Mouse (Mus musculus) CH12.LX (cell line): ENCODE measurements around the gene Eml1. TPM values are rescaled to one million over a fixed set of nuclear protein-coding genes. Genes with fewer than 3 reads are reported as not detected.

ENCODE experiments used
- DNase-seq: peaks from one replicate; pipeline ENCODE4 v3.0.0-alpha.2; 2013; ENCODE audit errors: extremely low read depth
- H3K27ac ChIP-seq: 2 replicates; pipeline ENCODE4 v1.5.1; 2012; ENCODE audit warnings: low read depth, mild to moderate bottlenecking, control low read depth, moderate library complexity; ENCODE audit not compliant: insufficient read depth
- H3K27me3 ChIP-seq: replicated peaks from 2 replicates; pipeline ENCODE3; 2012; ENCODE audit warnings: inconsistent platforms
- H3K36me3 ChIP-seq, 2 experiments: replicated peaks in 1 of 2; 2 replicates each; pipeline versions ENCODE3 to v1.6.1; 2012; ENCODE audit warnings: inconsistent platforms in 1 of 2, low read length in 1 of 2, mild to moderate bottlenecking in 1 of 2, mixed read lengths in 1 of 2, moderate library complexity in 1 of 2; ENCODE audit not compliant: control insufficient read depth in 1 of 2, insufficient read depth in 1 of 2
- H3K4me1 ChIP-seq, 2 experiments: 2 replicates each; pipeline ENCODE4 v1.6.1; 2012; ENCODE audit warnings: inconsistent platforms in 1 of 2, moderate library complexity in 1 of 2; ENCODE audit not compliant: insufficient read depth in 2 of 2, control insufficient read depth in 1 of 2
- H3K4me2 ChIP-seq: 2 replicates; pipeline ENCODE4 v1.6.1; 2012; ENCODE audit warnings: low read depth, mild to moderate bottlenecking, control low read depth; ENCODE audit not compliant: poor library complexity, insufficient read depth, severe bottlenecking
- H3K4me3 ChIP-seq, 3 experiments: fragments of 150-350 bp in 1 of 3; sonication (generic) in 1 of 3; replicated peaks in 1 of 3; 2 replicates each; pipeline versions ENCODE3 to v1.5.1; 2011 to 2012; ENCODE audit warnings: low read depth in 2 of 3, low read length in 2 of 3, mild to moderate bottlenecking in 2 of 3, moderate library complexity in 2 of 3, control low read depth in 1 of 3, improper control_type of control experiment in 1 of 3, inconsistent platforms in 1 of 3, mixed read lengths in 1 of 3; ENCODE audit not compliant: poor library complexity in 1 of 3
- H3K79me2 ChIP-seq: replicated peaks from 2 replicates; pipeline ENCODE4 v1.6.1; 2012; ENCODE audit warnings: mild to moderate bottlenecking, moderate library complexity; ENCODE audit not compliant: control insufficient read depth, poor library complexity, insufficient read depth, severe bottlenecking; ENCODE audit errors: extremely low read depth
- H3K9ac ChIP-seq: 2 replicates; pipeline ENCODE4 v1.6.1; 2012; ENCODE audit warnings: low read depth, mild to moderate bottlenecking, control low read depth, moderate library complexity; ENCODE audit not compliant: insufficient read depth
- H3K9me3 ChIP-seq: replicated peaks from 2 replicates; pipeline ENCODE3; 2012; ENCODE audit warnings: low read length, inconsistent platforms, mixed read lengths
- BHLHE40 ChIP-seq: IDR thresholded peaks from 2 replicates; pipeline ENCODE4 v1.6.1; 2011; ENCODE audit warnings: mild to moderate bottlenecking, low read depth, low read length, improper control_type of control experiment
- CTCF ChIP-seq, 2 experiments: IDR thresholded peaks in 1 of 2; conservative IDR thresholded peaks in 1 of 2; 2 replicates each; pipeline ENCODE4 v1.5.1; 2011 to 2012; ENCODE audit warnings: low read depth in 2 of 2, low read length in 2 of 2, improper control_type of control experiment in 1 of 2, inconsistent platforms in 1 of 2, mild to moderate bottlenecking in 1 of 2, moderate library complexity in 1 of 2
- ELF1 ChIP-seq: IDR thresholded peaks from 2 replicates; pipeline ENCODE4 v1.6.1; 2014; ENCODE audit warnings: low read depth, mild to moderate bottlenecking, inconsistent platforms, low read length, improper control_type of control experiment
- EP300 ChIP-seq: IDR thresholded peaks from 2 replicates; pipeline ENCODE4 v1.6.1; 2011; ENCODE audit warnings: low read length, improper control_type of control experiment
- ETS1 ChIP-seq: conservative IDR thresholded peaks from 2 replicates; pipeline ENCODE4 v1.6.1; 2012; ENCODE audit warnings: low read depth, mild to moderate bottlenecking, inconsistent platforms, low read length, improper control_type of control experiment, moderate library complexity
- HCFC1 ChIP-seq: IDR thresholded peaks from 2 replicates; pipeline ENCODE4 v1.6.1; 2012; ENCODE audit warnings: low read depth, mild to moderate bottlenecking, inconsistent platforms, low read length, improper control_type of control experiment
- JUND ChIP-seq: conservative IDR thresholded peaks from 2 replicates; pipeline ENCODE4 v1.6.1; 2011; ENCODE audit warnings: low read depth, low read length, improper control_type of control experiment
- MAFK ChIP-seq: IDR thresholded peaks from 2 replicates; pipeline ENCODE4 v1.6.1; 2011; ENCODE audit warnings: low read length, improper control_type of control experiment; ENCODE audit not compliant: insufficient replicate concordance
- MAX ChIP-seq: IDR thresholded peaks from 2 replicates; pipeline ENCODE4 v1.6.1; 2011; ENCODE audit warnings: low read length, improper control_type of control experiment
- MAZ ChIP-seq: IDR thresholded peaks from 2 replicates; pipeline ENCODE4 v1.6.1; 2012; ENCODE audit warnings: low read depth, mild to moderate bottlenecking, inconsistent platforms, low read length, improper control_type of control experiment, moderate library complexity
- NELFE ChIP-seq: IDR thresholded peaks from 2 replicates; pipeline ENCODE4 v1.6.1; 2011; ENCODE audit warnings: low read depth, low read length, improper control_type of control experiment
- POLR2A ChIP-seq: IDR thresholded peaks from 2 replicates; pipeline ENCODE4 v1.6.1; 2011; ENCODE audit warnings: low read depth, mild to moderate bottlenecking, improper control_type of control experiment, low read length
- POLR2AphosphoS2 ChIP-seq: IDR thresholded peaks from 2 replicates; pipeline ENCODE4 v1.6.1; 2011; ENCODE audit warnings: low read depth, low read length, improper control_type of control experiment
- SIN3A ChIP-seq: IDR thresholded peaks from 2 replicates; pipeline ENCODE4 v1.6.1; 2012; ENCODE audit warnings: low read length, improper control_type of control experiment, inconsistent platforms
- SMC3 ChIP-seq: IDR thresholded peaks from 2 replicates; pipeline ENCODE4 v1.6.1; 2011; ENCODE audit warnings: low read depth, low read length, improper control_type of control experiment
- USF1 ChIP-seq: IDR thresholded peaks from 2 replicates; pipeline ENCODE4 v1.6.1; 2014; ENCODE audit warnings: low read depth, mild to moderate bottlenecking, inconsistent platforms, low read length, improper control_type of control experiment
- ZKSCAN1 ChIP-seq: IDR thresholded peaks from 2 replicates; pipeline ENCODE4 v1.6.1; 2012; ENCODE audit warnings: low read depth, inconsistent platforms, low read length, improper control_type of control experiment, borderline replicate concordance
- ZNF384 ChIP-seq: IDR thresholded peaks from 2 replicates; pipeline ENCODE4 v1.6.1; 2012; ENCODE audit warnings: low read depth, low read length, improper control_type of control experiment, inconsistent platforms
- dilution Hi-C: fragments of 300-500 bp; cut with MboI; formaldehyde crosslinking; loops from 2 replicates; pipeline ENCODE4 v1.14.3; 2020; ENCODE audit warnings: low sequenced_read_pairs; ENCODE audit not compliant: extremely low pct_unique_long_range_greater_than_20kb, extremely low pct_ligation_motif_present
- in situ Hi-C: fragments of 300-500 bp; cut with MboI; formaldehyde crosslinking; loops from 3 replicates; pipeline ENCODE4 v1.14.3; 2019; ENCODE audit warnings: low sequenced_read_pairs, low pct_ligation_motif_present, low pct_unique_long_range_greater_than_20kb, mixed read lengths
- polyA plus RNA-seq: library from polyadenylated mRNA; unstranded; fragments of >175 nt; gene quantifications from 2 replicates; pipeline ENCODE4 v1.2.1, GENCODE M21; 2012; ENCODE audit warnings: low read depth; ENCODE audit not compliant: insufficient read length
- total RNA-seq, 2 experiments: library from RNA; depleted of rRNA; stranded (reverse); fragments of 300-350 nt in 1 of 2; fragments of >200 nt in 1 of 2; gene quantifications; 2 replicates each; pipeline ENCODE4 v1.2.3; 2012 to 2014

Gene Eml1
- total and polyA plus RNA-seq, 3 experiments = not detected

- H3K4me1 ChIP-seq = no peaks in the 10 kb centered on the region
- no peaks in the 10 kb centered on the region for H3K79me2 ChIP-seq
- H3K27ac ChIP-seq = no peak overlapping the region
- TF ChIP-seq MAFK (no peak), SIN3A (no peak), MAX (no peak), JUND (no peak)
- peaks cover 6% of the 10 kb centered on the region for H3K9me3 ChIP-seq
- peaks cover 79% of the 10 kb centered on the region for H3K27me3 ChIP-seq
- DNase-seq = no peak
- H3K4me2 ChIP-seq = no peak overlapping the region
- in situ Hi-C loops (loop anchor here (10.0 kb wide), 1 partner anchor 127 kb away; no protein-coding TSS in a partner anchor), dilution Hi-C loops (no loop called here)
- H3K4me3 ChIP-seq = no peak overlapping the region
- H3K36me3 ChIP-seq = no peaks in the 10 kb centered on the region
- H3K9ac ChIP-seq = no peak overlapping the region
Observed at GRCm38 (mm10) chr12:108367909-108368308, 2.8 kb upstream of the Eml1 start.

- Histone ChIP-seq H3K79me2 (no peaks in the 10 kb centered on the region), H3K9ac (no peak overlapping the region), H3K9me3 (peaks cover 6% of the 10 kb centered on the region), H3K4me3 (no peak overlapping the region), H3K4me2 (no peak overlapping the region), H3K36me3 (no peaks in the 10 kb centered on the region), H3K27me3 (peaks cover 88% of the 10 kb centered on the region)
- dilution Hi-C loops = no loop called here
- TF ChIP-seq EP300 = no peak
- no peak for TF ChIP-seq HCFC1
- TF ChIP-seq POLR2AphosphoS2 = no peak
- no peak for TF ChIP-seq BHLHE40
- no peak for TF ChIP-seq ZNF384
- TF ChIP-seq NELFE = no peak
- no peak for TF ChIP-seq MAZ
- TF ChIP-seq USF1 = no peak
- no peak for TF ChIP-seq ETS1
- no peak for TF ChIP-seq CTCF (conservative IDR thresholded peaks at IDR 0.05 in 1 of 2, IDR thresholded peaks at IDR 0.05 in 1 of 2; ENCODE audit: low read depth in 2 of 2, low read length in 2 of 2)
- TF ChIP-seq SMC3 = no peak
- TF ChIP-seq ELF1 = no peak
- TF ChIP-seq ZKSCAN1 = no peak
- no peak for TF ChIP-seq POLR2A
- TF ChIP-seq, all 38 proteins: peak for 0
- DNase-seq = no peak
- in situ Hi-C loops = loop anchor here (10.0 kb wide), 1 partner anchor 126 kb away; no protein-coding TSS in a partner anchor
- H3K27ac ChIP-seq = no peak overlapping the region
- no peaks in the 10 kb centered on the region for H3K4me1 ChIP-seq
Observed at GRCm38 (mm10) chr12:108368921-108369320, 1.8 kb upstream of the Eml1 start.
